Mouse (Mus musculus) bone marrow macrophage, adult 2 months (primary cell): ENCODE measurements around the gene Myo6. TPM values are rescaled to one million over a fixed set of nuclear protein-coding genes. Genes with fewer than 3 reads are reported as not detected.
"Not testable (repeated sequence)": the region's sequence is repeated elsewhere in the genome, so short reads cannot be mapped to it uniquely, and the experiment has no call there.

ENCODE experiments used
- H3K27ac ChIP-seq: 2 replicates; pipeline ENCODE4 v1.5.1; 2012; ENCODE audit warnings: low read depth, low read length; ENCODE audit not compliant: insufficient read depth
- H3K4me1 ChIP-seq: 2 replicates; pipeline ENCODE4 v1.6.1; 2012; ENCODE audit warnings: low read length; ENCODE audit not compliant: control insufficient read depth, insufficient read depth
- H3K4me3 ChIP-seq: 2 replicates; pipeline ENCODE4 v1.5.1; 2012; ENCODE audit warnings: mild to moderate bottlenecking, low read length, moderate library complexity; ENCODE audit not compliant: insufficient read depth
- CTCF ChIP-seq: IDR thresholded peaks from 2 replicates; pipeline ENCODE4 v1.5.1; 2012; ENCODE audit warnings: low read depth, mild to moderate bottlenecking, low read length, moderate library complexity
- POLR2A ChIP-seq: IDR thresholded peaks from 2 replicates; pipeline ENCODE4 v1.6.1; 2012; ENCODE audit warnings: mild to moderate bottlenecking, low read depth, low read length, borderline replicate concordance
- polyA plus RNA-seq: library from polyadenylated mRNA; stranded (reverse); fragments of >200 nt; gene quantifications from 2 replicates; pipeline ENCODE4 v1.2.4, GENCODE M21; 2012; ENCODE audit not compliant: missing spikeins, insufficient read depth, insufficient read length

Myo6 gene
- polyA plus RNA-seq, 1 experiment: 2.5 TPM

- TF ChIP-seq CTCF (no peak), POLR2A (no peak)
- no peaks in the 10 kb centered on the region for H3K4me1 ChIP-seq
These were observed 151.1 kb downstream of the Myo6 start for GRCm38 (mm10) chr9:80315922-80316321.

GRCm38 (mm10) chr9:80318027-80318426 is 153.2 kb downstream of the Myo6 start:
- H3K4me1 ChIP-seq: no peaks in the 10 kb centered on the region
- no peak overlapping the region for H3K27ac ChIP-seq
- H3K4me3 ChIP-seq: no peak overlapping the region
- TF ChIP-seq CTCF (no peak), POLR2A (no peak)

More at GRCm38 (mm10) chr9:80315922-80316321, 151.1 kb downstream of the Myo6 start:
- Histone ChIP-seq H3K4me3 (no peak overlapping the region), H3K27ac (no peak overlapping the region)

GRCm38 (mm10) chr9:80321051-80321887 is 156.4 kb downstream of the Myo6 start:
- not testable (repeated sequence) for H3K4me1 ChIP-seq, H3K27ac ChIP-seq, H3K4me3 ChIP-seq

- no peak for TF ChIP-seq POLR2A
- TF ChIP-seq CTCF: no peak
- Histone ChIP-seq H3K4me3 (no peak overlapping the region), H3K4me1 (no peaks in the 10 kb centered on the region), H3K27ac (no peak overlapping the region)
These were observed 167.3 kb downstream of the Myo6 start for GRCm38 (mm10) chr9:80332153-80332552.

GRCm38 (mm10) chr9:80333466-80333865 is 168.6 kb downstream of the Myo6 start:
- H3K27ac ChIP-seq: no peak overlapping the region
- TF ChIP-seq POLR2A (no peak), CTCF (no peak)
- H3K4me3 ChIP-seq: no peak overlapping the region
- no peaks in the 10 kb centered on the region for H3K4me1 ChIP-seq

GRCm38 (mm10) chr9:80333998-80334605 is 169.3 kb downstream of the Myo6 start:
- no peak overlapping the region for H3K4me3 ChIP-seq
- TF ChIP-seq POLR2A (no peak), CTCF (no peak)

GRCm38 (mm10) chr9:80335660-80336357 is 171.0 kb downstream of the Myo6 start:
- Histone ChIP-seq H3K27ac (no peak overlapping the region), H3K4me3 (no peak overlapping the region), H3K4me1 (no peaks in the 10 kb centered on the region)
- no peak for TF ChIP-seq POLR2A
- TF ChIP-seq CTCF: no peak

More at GRCm38 (mm10) chr9:80333998-80334605, 169.3 kb downstream of the Myo6 start:
- Histone ChIP-seq H3K4me1 (no peaks in the 10 kb centered on the region), H3K27ac (no peak overlapping the region)

GRCm38 (mm10) chr9:80338026-80338425 is 173.2 kb downstream of the Myo6 start:
- H3K27ac ChIP-seq: no peak overlapping the region
- H3K4me1 ChIP-seq: no peaks in the 10 kb centered on the region
- TF ChIP-seq CTCF (no peak), POLR2A (no peak)
- H3K4me3 ChIP-seq: no peak overlapping the region

- no peak overlapping the region for H3K27ac ChIP-seq
- no peaks in the 10 kb centered on the region for H3K4me1 ChIP-seq
- TF ChIP-seq CTCF (no peak), POLR2A (no peak)
- no peak overlapping the region for H3K4me3 ChIP-seq
These were observed 176.1 kb downstream of the Myo6 start for GRCm38 (mm10) chr9:80340927-80341326.

GRCm38 (mm10) chr9:80341756-80342155 is 176.9 kb downstream of the Myo6 start:
- Histone ChIP-seq H3K4me3 (peak overlapping the region; percentile 20; the same call in 1 of the 2 replicates), H3K4me1 (no peaks in the 10 kb centered on the region), H3K27ac (no peak overlapping the region)
- TF ChIP-seq POLR2A (no peak), CTCF (no peak)
